Mouse (Mus musculus) brain, embryonic 14.5 days (tissue): ENCODE data around the gene Tmem135.
A peak's percentile ranks its signal among the peaks of the same experiment; 100 is the strongest.

Experiments
- CTCF ChIP-seq: fragments of 200-500 bp; IDR thresholded peaks from 2 replicates; pipeline ENCODE4 v1.5.1; 2012; ENCODE audit warnings: inconsistent platforms, mild to moderate bottlenecking, moderate library complexity, borderline replicate concordance; ENCODE audit not compliant: insufficient read depth, insufficient read length; ENCODE audit errors: extremely low read depth
- POLR2A ChIP-seq: fragments of 200-500 bp; IDR thresholded peaks from 2 replicates; pipeline ENCODE4 v1.6.1; 2012; ENCODE audit warnings: mild to moderate bottlenecking, inconsistent platforms, borderline replicate concordance; ENCODE audit not compliant: poor library complexity, insufficient read depth, insufficient read length, severe bottlenecking; ENCODE audit errors: extremely low read depth

DNA sequence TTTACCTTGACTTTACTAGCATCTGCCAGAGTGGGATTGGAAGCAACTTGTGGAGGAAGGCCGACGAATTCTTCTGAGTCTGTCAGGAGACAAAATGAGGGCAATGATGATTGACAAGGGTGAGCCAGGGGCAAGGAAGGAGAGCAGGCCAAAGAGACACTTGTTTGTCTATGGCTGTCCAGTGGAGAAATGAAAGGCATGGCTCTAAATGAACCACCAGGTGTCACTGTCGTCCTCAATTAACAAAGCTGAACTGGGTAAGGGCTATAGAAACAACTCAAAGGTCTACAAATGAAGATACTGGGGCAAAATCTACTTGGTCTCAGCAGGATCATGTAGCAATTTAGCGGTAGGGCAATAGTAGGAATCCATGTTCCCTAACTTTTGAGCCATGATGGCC is 33.6 kb upstream of the Tmem135 start:
- TF ChIP-seq CTCF: peak; percentile 48; the same call in 1 of the 2 replicates
- no peak for TF ChIP-seq POLR2A
